ENCODE assay signal across 25 mouse cellular contexts in genomic region chr8:10785801-10786200, GRCm38 (mm10).
DNase-seq lines count a peak whose midpoint lies in the region; ATAC-seq and TF ChIP-seq lines count a peak whose summit lies in the region.
"Had no signal": no experiment of that assay in that cellular context is flagged by ENCODE, and none has a peak within 500 bp of the region (broad histone marks: within the 10 kb centered on the region; RNA-seq: fewer than 3 reads in every experiment).

No protein-coding gene starts in this region.

- no peak overlapping the region for H3K27ac ChIP-seq in forebrain, embryonic 14.5 days (ENCODE audit: low read depth, low read length)
- no peak overlapping the region for H3K27ac ChIP-seq in forebrain, embryonic 12.5 days
- no peak overlapping the region for H3K27ac ChIP-seq in kidney, postnatal 0 days
- H3K27ac ChIP-seq in midbrain, embryonic 15.5 days, result 0 out of 2 replicates have a peak overlapping the region, but pooled peaks have one; percentile 34
- H3K27ac ChIP-seq in midbrain, embryonic 10.5 days (replicated peaks), result no peak overlapping the region
- H3K27ac ChIP-seq: hindbrain, postnatal 0 days; intestine, embryonic 15.5 days; liver, embryonic 14.5 days; neural tube, embryonic 13.5 days; stomach, postnatal 0 days had no signal

- no peaks in the 10 kb centered on the region for H3K36me3 ChIP-seq in forebrain, embryonic 14.5 days (ENCODE audit: control insufficient read depth, insufficient read depth, low read length)
- no peaks in the 10 kb centered on the region for H3K36me3 ChIP-seq in forebrain, embryonic 12.5 days (replicated peaks)
- no peaks in the 10 kb centered on the region for H3K36me3 ChIP-seq in kidney, postnatal 0 days (ENCODE audit: insufficient read depth, low read length)
- H3K36me3 ChIP-seq in midbrain, embryonic 15.5 days (replicated peaks), result no peaks in the 10 kb centered on the region
- H3K36me3 ChIP-seq in midbrain, embryonic 10.5 days, result no peaks in the 10 kb centered on the region
- H3K36me3 ChIP-seq: intestine, embryonic 15.5 days; neural tube, embryonic 13.5 days had no signal

- H3K9ac ChIP-seq in forebrain, embryonic 14.5 days (ENCODE audit: low read length), result no peak overlapping the region
- H3K9ac ChIP-seq in forebrain, embryonic 12.5 days, result no peak overlapping the region
- H3K9ac ChIP-seq in kidney, postnatal 0 days (ENCODE audit: low read depth, low read length), result no peak overlapping the region
- H3K9ac ChIP-seq in midbrain, embryonic 15.5 days, result no peak overlapping the region
- H3K9ac ChIP-seq: intestine, embryonic 15.5 days; liver, embryonic 14.5 days; neural tube, embryonic 13.5 days had no signal

- H3K4me2 ChIP-seq in forebrain, embryonic 14.5 days (ENCODE audit: low read length), result no peak overlapping the region
- no peak overlapping the region for H3K4me2 ChIP-seq in forebrain, embryonic 12.5 days
- no peak overlapping the region for H3K4me2 ChIP-seq in kidney, postnatal 0 days (ENCODE audit: low read length)
- H3K4me2 ChIP-seq in midbrain, embryonic 15.5 days, result no peak overlapping the region
- H3K4me2 ChIP-seq: intestine, embryonic 15.5 days; neural tube, embryonic 13.5 days had no signal

- 85% methylated on average over 4 of the region's 4 CpGs for WGBS in forebrain, embryonic 14.5 days
- WGBS in forebrain, embryonic 12.5 days, result 83% methylated on average over 4 of the region's 4 CpGs
- WGBS in kidney, postnatal 0 days, result 72% methylated on average over 4 of the region's 4 CpGs
- 58% methylated on average over 4 of the region's 4 CpGs for WGBS in midbrain, embryonic 15.5 days
- 83% methylated on average over 4 of the region's 4 CpGs for WGBS in midbrain, embryonic 10.5 days

- DNase-seq in forebrain, embryonic 14.5 days (ENCODE audit: low spot score), result peak; percentile 27
- peak; percentile 56 for DNase-seq in kidney, postnatal 0 days (ENCODE audit: low spot score)
- DNase-seq in kidney, adult 9 months, result no peak
- no peak for DNase-seq in midbrain, embryonic 10.5 days (ENCODE audit: low spot score)
- no peak for DNase-seq in thymus, postnatal 14 days
- DNase-seq: cerebellum, adult 2 months; cerebellum, postnatal 14 days; gastrocnemius, postnatal 36 days; heart, postnatal 14 days; kidney, adult 2 months; kidney, postnatal 10 days; liver; lung, adult 2 months; lung, postnatal 14 days; right cerebral cortex, postnatal 4 days; thymus, adult 18-20 months; thymus, postnatal 36 days had no signal

- ATAC-seq in forebrain, embryonic 14.5 days, result no peak
- no peak for ATAC-seq in forebrain, embryonic 12.5 days (ENCODE audit: low FRiP score)
- ATAC-seq in kidney, postnatal 0 days (replicated peaks; ENCODE audit: low FRiP score, low read depth), result no peak
- no peak for ATAC-seq in midbrain, embryonic 15.5 days (replicated peaks)
- ATAC-seq: hindbrain, postnatal 0 days; intestine, embryonic 15.5 days had no signal

- TF ChIP-seq CTCF in kidney, postnatal 0 days (IDR thresholded peaks at IDR 0.05; ENCODE audit: low read depth), result no peak

- 0 out of 2 replicates have a peak, but pooled peaks cover 2% of the 10 kb centered on the region for H3K4me1 ChIP-seq in forebrain, embryonic 14.5 days (ENCODE audit: control insufficient read depth, insufficient read depth, low read length)
- peaks cover 11% of the 10 kb centered on the region for H3K4me1 ChIP-seq in forebrain, embryonic 12.5 days
- H3K4me1 ChIP-seq in kidney, postnatal 0 days (replicated peaks; ENCODE audit: insufficient read depth, low read length), result no peaks in the 10 kb centered on the region
- H3K4me1 ChIP-seq in midbrain, embryonic 15.5 days, result peaks cover 11% of the 10 kb centered on the region
- peaks cover 21% of the 10 kb centered on the region for H3K4me1 ChIP-seq in midbrain, embryonic 10.5 days
- H3K4me1 ChIP-seq: megakaryocyte, embryonic 14.5 days; neural tube, embryonic 13.5 days had no signal

- H3K9me3 ChIP-seq in forebrain, embryonic 14.5 days (replicated peaks; ENCODE audit: control insufficient read depth, low read length), result no peaks in the 10 kb centered on the region
- H3K9me3 ChIP-seq in forebrain, embryonic 12.5 days, result no peaks in the 10 kb centered on the region
- no peaks in the 10 kb centered on the region for H3K9me3 ChIP-seq in kidney, postnatal 0 days (replicated peaks; ENCODE audit: low read length)
- H3K9me3 ChIP-seq in midbrain, embryonic 15.5 days, result no peaks in the 10 kb centered on the region
- no peaks in the 10 kb centered on the region for H3K9me3 ChIP-seq in midbrain, embryonic 10.5 days (replicated peaks)
- H3K9me3 ChIP-seq: intestine, embryonic 15.5 days; neural tube, embryonic 13.5 days had no signal

- H3K27me3 ChIP-seq in forebrain, embryonic 14.5 days (replicated peaks; ENCODE audit: control insufficient read depth, insufficient read depth, low read length), result no peaks in the 10 kb centered on the region
- no peaks in the 10 kb centered on the region for H3K27me3 ChIP-seq in forebrain, embryonic 12.5 days
- no peaks in the 10 kb centered on the region for H3K27me3 ChIP-seq in kidney, postnatal 0 days (ENCODE audit: insufficient read depth, low read length)
- H3K27me3 ChIP-seq in midbrain, embryonic 15.5 days (replicated peaks), result no peaks in the 10 kb centered on the region
- H3K27me3 ChIP-seq in midbrain, embryonic 10.5 days (ENCODE audit: low read depth, poor library complexity, severe bottlenecking), result no peaks in the 10 kb centered on the region
- H3K27me3 ChIP-seq: intestine, embryonic 15.5 days had no signal

- H3K4me3 ChIP-seq in forebrain, embryonic 14.5 days (ENCODE audit: low read depth, low read length), result no peak overlapping the region
- H3K4me3 ChIP-seq in forebrain, embryonic 12.5 days (replicated peaks), result no peak overlapping the region
- H3K4me3 ChIP-seq in kidney, postnatal 0 days (replicated peaks; ENCODE audit: low read depth, low read length), result no peak overlapping the region
- no peak overlapping the region for H3K4me3 ChIP-seq in midbrain, embryonic 15.5 days
- H3K4me3 ChIP-seq in midbrain, embryonic 10.5 days, result no peak overlapping the region
- H3K4me3 ChIP-seq: intestine, embryonic 15.5 days; megakaryocyte, embryonic 14.5 days; neural tube, embryonic 13.5 days had no signal

Comparison
In these comparisons a context has a peak if more than half of its experiments do, and no peak if none do; other contexts are left out.
1. DNase-seq: peak in forebrain, embryonic 14.5 days (single experiment) and kidney, postnatal 0 days (single experiment); none in kidney, adult 9 months (single experiment), midbrain, embryonic 10.5 days (single experiment) and thymus, postnatal 14 days (single experiment).